14 mouse cellular contexts compared by ENCODE assay signal in the genomic region with DNA sequence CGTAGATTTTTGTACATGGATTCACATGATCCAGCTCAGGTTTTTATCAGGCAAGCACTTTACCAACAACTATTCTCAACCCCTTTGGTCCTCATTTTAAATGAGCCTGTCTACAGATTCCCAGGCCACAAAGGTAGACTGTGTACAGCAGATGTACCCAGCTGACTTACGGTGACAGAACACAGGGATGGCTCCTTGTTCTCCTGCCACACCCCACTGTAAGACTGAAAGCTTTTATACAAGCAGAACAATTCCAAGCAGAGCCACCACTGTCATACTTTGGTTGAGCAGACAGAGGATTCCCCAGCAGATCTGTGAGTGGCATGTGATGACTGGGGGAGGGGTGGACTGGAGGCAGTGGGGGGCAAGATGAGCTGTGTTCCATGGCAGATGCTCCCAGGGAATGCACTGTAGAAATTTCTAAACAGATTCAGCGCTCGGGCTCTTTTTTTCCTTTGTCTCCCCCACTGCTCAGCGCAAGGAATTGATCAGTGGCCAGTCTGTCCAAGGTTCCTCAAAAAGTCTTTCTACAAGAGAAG. TPM values are rescaled to one million over a fixed set of nuclear protein-coding genes. Genes with fewer than 3 reads are reported as not detected.
DNase-seq lines count a peak whose midpoint lies in the region; ATAC-seq and TF ChIP-seq lines count a peak whose summit lies in the region.
"Had no signal": no experiment of that assay in that cellular context is flagged by ENCODE, and none has a peak within 500 bp of the region (broad histone marks: within the 10 kb centered on the region; RNA-seq: fewer than 3 reads in every experiment).

No protein-coding gene starts in this region.

- TF ChIP-seq POLR2A in brain, embryonic 14.5 days (IDR thresholded peaks at IDR 0.05; ENCODE audit: borderline replicate concordance, extremely low read depth, insufficient read depth, insufficient read length, poor library complexity, severe bottlenecking), result no peak

- 70% methylated on average over 5 of the region's 5 CpGs for WGBS in hindbrain, embryonic 13.5 days

- DNase-seq in left cerebral cortex, postnatal 4 days, result peak; percentile 11
- no peak for DNase-seq in left cerebral cortex, postnatal 10 days (ENCODE audit: extremely low spot score in 1 of 2, low spot score in 2 of 2)
- DNase-seq in brain, embryonic 14.5 days (ENCODE audit: low read depth), result peak; percentile 41
- peak; percentile 39 to 52 for DNase-seq in layer of hippocampus, postnatal 10 days (ENCODE audit: low spot score in 2 of 2)
- no peak for DNase-seq in urinary bladder, postnatal 4 days (ENCODE audit: low spot score in 2 of 2)
- no peak for DNase-seq in right cerebral cortex, postnatal 4 days
- DNase-seq: gastrocnemius, postnatal 25 days; kidney, adult 8-10 months; kidney, postnatal 36 days; lung, postnatal 14 days; spleen, adult 18-20 months; thymus, adult 2 months had no signal

- no peak overlapping the region for H3K27ac ChIP-seq in hindbrain, embryonic 13.5 days

- H3K36me3 ChIP-seq in hindbrain, embryonic 13.5 days, result peaks cover 15% of the 10 kb centered on the region

- no peak overlapping the region for H3K9ac ChIP-seq in hindbrain, embryonic 13.5 days

- ATAC-seq in hindbrain, embryonic 13.5 days (ENCODE audit: low FRiP score), result peak; percentile 46

- H3K9me3 ChIP-seq in hindbrain, embryonic 13.5 days, result no peaks in the 10 kb centered on the region

- no peak overlapping the region for H3K4me2 ChIP-seq in hindbrain, embryonic 13.5 days

- no peak overlapping the region for H3K4me3 ChIP-seq in hindbrain, embryonic 13.5 days
- H3K4me3 ChIP-seq: megakaryocyte, embryonic 14.5 days had no signal

- no peaks in the 10 kb centered on the region for H3K27me3 ChIP-seq in hindbrain, embryonic 13.5 days
- H3K27me3 ChIP-seq: megakaryocyte, embryonic 14.5 days had no signal

- intact Hi-C loops in left cerebral cortex, postnatal 4 days (cut with DNase I), result no loop called here
- intact Hi-C loops in left cerebral cortex, postnatal 10 days (cut with DNase I), result no loop called here

- TF ChIP-seq CTCF in brain, embryonic 14.5 days (IDR thresholded peaks at IDR 0.05; ENCODE audit: borderline replicate concordance, extremely low read depth, insufficient read depth, insufficient read length), result no peak

- 0 out of 2 replicates have a peak, but pooled peaks cover 3% of the 10 kb centered on the region for H3K4me1 ChIP-seq in hindbrain, embryonic 13.5 days (replicated peaks)
- H3K4me1 ChIP-seq: megakaryocyte, embryonic 14.5 days had no signal

RNA-seq across cellular contexts. Expression of a gene that starts 35.6 kb away (rescaled TPM):
- 10 to 100 TPM; 23.9 to 29.0 TPM for total RNA-seq in left cerebral cortex, postnatal 4 days (2021)
- total RNA-seq in left cerebral cortex, postnatal 10 days (2021), result 10 to 100 TPM; 41.6 to 43.7 TPM
- polyA plus RNA-seq in brain, embryonic 14.5 days (2012; rRNA removed), result 37.0 and 38.2 TPM in 2 replicates
- polyA plus RNA-seq in hindbrain, embryonic 13.5 days (2015; fragmentation: Nextera tagmentation; extraction: Ambion mirVana), result 43.4 and 49.5 TPM in 2 replicates
- total RNA-seq in layer of hippocampus, postnatal 10 days (2021), result 10 to 100 TPM; 38.9 to 44.9 TPM

Comparison
In these comparisons a context has a peak if more than half of its experiments do, and no peak if none do; other contexts are left out.
1. DNase-seq: peak in left cerebral cortex, postnatal 4 days (single experiment), brain, embryonic 14.5 days (single experiment) and layer of hippocampus, postnatal 10 days (2 of 2); none in left cerebral cortex, postnatal 10 days (0 of 2), urinary bladder, postnatal 4 days (0 of 2) and right cerebral cortex, postnatal 4 days (single experiment).